Mouse (Mus musculus): ENCODE results near the gene Gpr142. TPM values are rescaled to one million over a fixed set of nuclear protein-coding genes. Genes with fewer than 3 reads are reported as not detected.
A peak's percentile ranks its signal among the peaks of the same experiment; 100 is the strongest.

Gpr142 gene
- polyA plus RNA-seq, 1 experiment, result not detected

GRCm38 (mm10) chr11:114851608-114852310 is 53.0 kb downstream of the Gpr142 start:
- peak overlapping the region; percentile 30 for H3K4me3 ChIP-seq (ENCODE audit: control insufficient read depth, insufficient read depth, low read length)
- no peak overlapping the region for H3K27ac ChIP-seq (ENCODE audit: control insufficient read depth, insufficient read depth, low read length)
- no peak for TF ChIP-seq CTCF (IDR thresholded peaks at IDR 0.05; ENCODE audit: borderline replicate concordance, control insufficient read depth, extremely low read depth, insufficient read depth, low read length, poor library complexity)
- no peak for TF ChIP-seq POLR2A (IDR thresholded peaks at IDR 0.05; ENCODE audit: control insufficient read depth, extremely low read depth, insufficient read depth, low read length, poor library complexity)
- H3K27me3 ChIP-seq (ENCODE audit: control insufficient read depth, insufficient read depth, low read length), result peaks cover 18% of the 10 kb centered on the region
- no peak for DNase-seq
- H3K36me3 ChIP-seq (ENCODE audit: control insufficient read depth, insufficient read depth, low read length), result no peaks in the 10 kb centered on the region
- 0 out of 2 replicates have a peak, but pooled peaks cover 5% of the 10 kb centered on the region for H3K4me1 ChIP-seq (replicated peaks; ENCODE audit: control insufficient read depth, insufficient read depth, low read length)
- WGBS, result under 1% methylated on average over 65 of the region's 65 CpGs

GRCm38 (mm10) chr11:114852311-114853173 is 53.8 kb downstream of the Gpr142 start:
- H3K4me3 ChIP-seq (ENCODE audit: control insufficient read depth, insufficient read depth, low read length), result peak overlapping the region; percentile 30
- no peak for TF ChIP-seq CTCF (IDR thresholded peaks at IDR 0.05; ENCODE audit: borderline replicate concordance, control insufficient read depth, extremely low read depth, insufficient read depth, low read length, poor library complexity)
- no peak for TF ChIP-seq POLR2A (IDR thresholded peaks at IDR 0.05; ENCODE audit: control insufficient read depth, extremely low read depth, insufficient read depth, low read length, poor library complexity)

GRCm38 (mm10) chr11:114853174-114853838 is 54.6 kb downstream of the Gpr142 start:
- Histone ChIP-seq H3K4me3 (ENCODE audit: control insufficient read depth, insufficient read depth, low read length) (no peak overlapping the region), H3K4me1 (replicated peaks; ENCODE audit: control insufficient read depth, insufficient read depth, low read length) (0 out of 2 replicates have a peak, but pooled peaks cover 5% of the 10 kb centered on the region), H3K27ac (ENCODE audit: control insufficient read depth, insufficient read depth, low read length) (no peak overlapping the region), H3K36me3 (ENCODE audit: control insufficient read depth, insufficient read depth, low read length) (no peaks in the 10 kb centered on the region), H3K27me3 (ENCODE audit: control insufficient read depth, insufficient read depth, low read length) (peaks cover 18% of the 10 kb centered on the region)
- DNase-seq, result no peak
- no peak for TF ChIP-seq POLR2A (IDR thresholded peaks at IDR 0.05; ENCODE audit: control insufficient read depth, extremely low read depth, insufficient read depth, low read length, poor library complexity)
- TF ChIP-seq CTCF (IDR thresholded peaks at IDR 0.05; ENCODE audit: borderline replicate concordance, control insufficient read depth, extremely low read depth, insufficient read depth, low read length, poor library complexity), result no peak
- 66% methylated on average over 7 of the region's 7 CpGs for WGBS

More at GRCm38 (mm10) chr11:114852311-114853173, 53.8 kb downstream of the Gpr142 start:
- Histone ChIP-seq H3K4me1 (replicated peaks; ENCODE audit: control insufficient read depth, insufficient read depth, low read length) (0 out of 2 replicates have a peak, but pooled peaks cover 5% of the 10 kb centered on the region), H3K27me3 (ENCODE audit: control insufficient read depth, insufficient read depth, low read length) (peaks cover 18% of the 10 kb centered on the region), H3K27ac (ENCODE audit: control insufficient read depth, insufficient read depth, low read length) (no peak overlapping the region), H3K36me3 (ENCODE audit: control insufficient read depth, insufficient read depth, low read length) (no peaks in the 10 kb centered on the region)
- WGBS, result 10% methylated on average over 40 of the region's 40 CpGs
- no peak for DNase-seq

- no peaks in the 10 kb centered on the region for H3K36me3 ChIP-seq (ENCODE audit: control insufficient read depth, insufficient read depth, low read length)
- 93% methylated on average over 6 of the region's 6 CpGs for WGBS
- H3K27me3 ChIP-seq (ENCODE audit: control insufficient read depth, insufficient read depth, low read length), result peaks cover 18% of the 10 kb centered on the region
- H3K4me3 ChIP-seq (ENCODE audit: control insufficient read depth, insufficient read depth, low read length), result no peak overlapping the region
- H3K4me1 ChIP-seq (replicated peaks; ENCODE audit: control insufficient read depth, insufficient read depth, low read length), result 0 out of 2 replicates have a peak, but pooled peaks cover 5% of the 10 kb centered on the region
- no peak overlapping the region for H3K27ac ChIP-seq (ENCODE audit: control insufficient read depth, insufficient read depth, low read length)
- TF ChIP-seq POLR2A (IDR thresholded peaks at IDR 0.05; ENCODE audit: control insufficient read depth, extremely low read depth, insufficient read depth, low read length, poor library complexity), result no peak
- no peak for TF ChIP-seq CTCF (IDR thresholded peaks at IDR 0.05; ENCODE audit: borderline replicate concordance, control insufficient read depth, extremely low read depth, insufficient read depth, low read length, poor library complexity)
- DNase-seq, result no peak
Observed at GRCm38 (mm10) chr11:114854581-114854980, 55.9 kb downstream of the Gpr142 start.

GRCm38 (mm10) chr11:114856125-114856524 is 57.4 kb downstream of the Gpr142 start:
- H3K36me3 ChIP-seq (ENCODE audit: control insufficient read depth, insufficient read depth, low read length), result no peaks in the 10 kb centered on the region
- DNase-seq, result no peak
- H3K27me3 ChIP-seq (ENCODE audit: control insufficient read depth, insufficient read depth, low read length), result peaks cover 11% of the 10 kb centered on the region
- TF ChIP-seq CTCF (IDR thresholded peaks at IDR 0.05; ENCODE audit: borderline replicate concordance, control insufficient read depth, extremely low read depth, insufficient read depth, low read length, poor library complexity) (no peak), POLR2A (IDR thresholded peaks at IDR 0.05; ENCODE audit: control insufficient read depth, extremely low read depth, insufficient read depth, low read length, poor library complexity) (no peak)
- H3K4me3 ChIP-seq (ENCODE audit: control insufficient read depth, insufficient read depth, low read length), result no peak overlapping the region
- H3K27ac ChIP-seq (ENCODE audit: control insufficient read depth, insufficient read depth, low read length), result no peak overlapping the region
- WGBS, result 95% methylated on average over 5 of the region's 5 CpGs
- H3K4me1 ChIP-seq (replicated peaks; ENCODE audit: control insufficient read depth, insufficient read depth, low read length), result 0 out of 2 replicates have a peak, but pooled peaks cover 5% of the 10 kb centered on the region

Other genes starting within 250 kb of the Gpr142 start
- gene Rpl38, start 130.4 kb upstream of the Gpr142 start, polyA plus RNA-seq (2012; rRNA removed), result 481 and 516 TPM in 2 replicates
- 17.1 and 17.3 TPM in 2 replicates for gene Ttyh2, start 123.5 kb upstream of the Gpr142 start, polyA plus RNA-seq (2012; rRNA removed)
- 1.9 TPM in 2 replicates for gene Dnaic2, start 71.5 kb upstream of the Gpr142 start, polyA plus RNA-seq (2012; rRNA removed)
- gene Kif19a, start 33.5 kb upstream of the Gpr142 start, polyA plus RNA-seq (2012; rRNA removed), result 0.59 and 0.71 TPM in 2 replicates
- 0.53 and 1.1 TPM in 2 replicates for gene Btbd17, start 3.0 kb upstream of the Gpr142 start, polyA plus RNA-seq (2012; rRNA removed)
- gene Gprc5c, start 52.2 kb downstream of the Gpr142 start, polyA plus RNA-seq (2012; rRNA removed), result 5.4 and 6.4 TPM in 2 replicates
- gene Cd300a, start 91.1 kb downstream of the Gpr142 start, polyA plus RNA-seq (2012; rRNA removed), result 3.7 and 4.2 TPM in 2 replicates
- 0.78 and 1.1 TPM in 2 replicates for gene Cd300lb, start 135.5 kb downstream of the Gpr142 start, polyA plus RNA-seq (2012; rRNA removed)
- gene Cd300c, start 170.2 kb downstream of the Gpr142 start, polyA plus RNA-seq (2012; rRNA removed), result 2.1 and 5.8 TPM in 2 replicates
- gene Cd300ld, start 191.0 kb downstream of the Gpr142 start, polyA plus RNA-seq (2012; rRNA removed), result 0.91 and 1.3 TPM in 2 replicates
- 15.3 and 19.9 TPM in 2 replicates for gene Cd300c2, start 203.0 kb downstream of the Gpr142 start, polyA plus RNA-seq (2012; rRNA removed)
- 0.42 and 0.90 TPM in 2 replicates for gene Cd300ld2, start 217.3 kb downstream of the Gpr142 start, polyA plus RNA-seq (2012; rRNA removed)
- gene Cd300ld4, start 228.1 kb downstream of the Gpr142 start, polyA plus RNA-seq (2012; rRNA removed), result 1.1 and 6.4 TPM in 2 replicates
- gene Cd300ld5, start 238.8 kb downstream of the Gpr142 start, polyA plus RNA-seq (2012; rRNA removed), result 6.0 and 9.4 TPM in 2 replicates
- gene Cd300ld3, start 249.5 kb downstream of the Gpr142 start, polyA plus RNA-seq (2012; rRNA removed), result 41.5 and 45.3 TPM in 2 replicates